Mouse (Mus musculus) bone marrow, adult 2 months (tissue): ENCODE measurements around the gene Nynrin.

Source experiments
- CTCF ChIP-seq: fragments of 200-500 bp; IDR thresholded peaks from 2 replicates; pipeline ENCODE4 v1.5.1; 2011; ENCODE audit warnings: low read length, control low read depth; ENCODE audit not compliant: control insufficient read depth, insufficient read depth
- POLR2A ChIP-seq: fragments of 200-500 bp; IDR thresholded peaks from 2 replicates; pipeline ENCODE4 v1.6.1; 2011; ENCODE audit warnings: low read depth, mild to moderate bottlenecking, control low read depth, low read length, borderline replicate concordance; ENCODE audit not compliant: control insufficient read depth

GRCm38 (mm10) chr14:55822435-55822990 is 31.3 kb upstream of the Nynrin start:
- TF ChIP-seq CTCF (peak; percentile 90), POLR2A (no peak)
